Mouse (Mus musculus) lung, postnatal 36 days (tissue): ENCODE measurements at regions not wholly inside any gene's neighbourhood (a gene's known extent, or its start where the extent isn't known, plus 50 kb on each side); places are given as distances from the start of the nearest gene placed in this dataset.

Experiments used
- DNase-seq: peaks from one replicate; pipeline ENCODE4 v3.0.0; 2022; ENCODE audit warnings: mixed read lengths

DNA sequence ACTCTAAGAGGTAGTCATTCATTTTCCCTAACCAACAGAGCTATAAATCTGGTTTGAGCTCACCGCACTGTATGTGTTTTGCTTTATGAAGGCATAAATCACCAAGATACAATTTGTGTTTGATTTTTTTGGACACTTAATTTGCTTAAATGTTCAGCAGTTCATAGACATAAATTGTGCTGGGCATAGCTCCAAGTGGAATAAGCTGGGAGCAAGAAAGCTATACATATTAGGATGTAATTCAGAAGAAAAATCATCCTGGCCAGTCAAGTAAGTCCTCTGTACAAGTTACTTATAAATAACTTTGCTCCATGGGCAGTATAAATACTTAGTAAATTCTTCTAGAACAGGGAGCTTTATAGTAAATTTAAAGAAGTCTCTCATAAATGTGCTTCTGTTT, 267.0 kb upstream of the Atp5g3 start:
- DNase-seq, result no peak

DNA sequence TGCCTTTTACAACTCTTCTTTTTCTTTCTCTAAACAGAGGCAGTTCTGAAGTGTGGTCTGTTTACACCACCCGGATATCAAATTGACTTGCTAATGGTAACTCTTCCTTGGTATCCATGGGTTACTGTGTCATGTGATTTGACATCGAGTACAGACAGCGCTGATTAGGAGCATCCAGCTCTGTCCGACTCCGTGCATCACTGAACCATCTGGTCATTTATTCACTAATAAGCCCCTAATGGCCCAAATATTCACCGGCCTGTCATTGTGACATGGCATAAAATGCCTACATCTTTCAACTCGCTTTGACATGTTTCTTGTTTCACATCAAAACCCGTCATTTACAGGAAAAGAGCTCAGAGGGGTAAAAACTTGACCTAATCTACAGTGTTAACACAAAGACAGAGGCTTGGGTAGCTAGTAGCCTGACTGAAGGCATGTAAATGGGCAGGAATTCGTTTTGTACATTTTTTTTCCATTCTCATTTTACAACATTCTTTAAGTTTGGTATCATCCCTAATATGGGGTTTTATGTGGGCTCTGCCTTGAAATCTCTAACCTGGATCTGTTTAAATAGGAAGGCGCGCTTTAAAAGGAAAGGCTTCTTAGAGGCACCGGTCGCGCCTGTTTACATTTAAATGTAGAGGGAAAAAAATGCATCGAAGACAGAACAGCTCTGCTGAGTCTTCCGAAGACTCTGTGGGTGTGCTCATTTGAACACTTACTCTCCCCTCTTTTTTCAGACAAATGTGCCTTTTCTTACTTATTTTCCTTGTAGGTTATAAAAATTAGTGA, 257.8 kb upstream of the Atp5g3 start:
- DNase-seq, result no peak

DNA sequence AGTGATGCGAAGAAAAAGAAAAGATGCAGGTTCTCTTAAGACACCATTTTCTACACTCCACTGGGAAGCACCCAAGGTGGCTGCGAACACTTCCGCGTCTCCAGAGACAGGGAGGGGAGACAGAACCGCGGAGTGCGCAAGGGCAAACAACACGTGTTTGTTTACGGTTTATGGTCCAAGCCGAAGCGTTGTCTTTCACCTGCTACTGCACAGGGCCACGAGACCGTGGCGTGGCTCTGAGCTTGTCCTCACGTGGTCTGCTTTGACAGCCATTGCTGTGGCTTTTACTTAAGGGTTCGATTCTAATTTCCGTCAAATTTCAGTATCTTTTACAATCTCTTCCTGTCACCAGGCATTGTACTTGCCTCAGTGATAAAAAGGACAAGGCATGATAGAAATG, 257.2 kb upstream of the Atp5g3 start:
- DNase-seq, result no peak

DNA sequence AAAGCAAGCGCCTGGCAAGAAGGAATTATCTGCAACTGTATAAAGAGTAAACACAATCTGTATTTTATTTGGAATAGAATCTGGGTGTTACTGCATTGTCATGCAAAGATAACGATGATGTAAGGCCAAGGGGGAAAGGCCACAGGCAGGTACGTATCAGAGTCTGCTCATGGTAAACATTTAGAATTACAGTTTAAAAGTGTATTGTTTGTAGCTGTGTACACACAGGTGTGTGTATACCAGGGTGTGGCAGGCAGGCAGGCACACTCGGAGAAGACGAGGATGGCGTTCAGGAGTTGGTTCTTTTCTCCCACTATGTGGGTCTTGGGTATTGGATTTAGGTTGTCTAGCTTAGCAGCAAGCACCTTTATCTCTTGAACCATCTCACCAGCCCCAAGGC, 242.9 kb upstream of the Atp5g3 start:
- DNase-seq, result no peak

DNA sequence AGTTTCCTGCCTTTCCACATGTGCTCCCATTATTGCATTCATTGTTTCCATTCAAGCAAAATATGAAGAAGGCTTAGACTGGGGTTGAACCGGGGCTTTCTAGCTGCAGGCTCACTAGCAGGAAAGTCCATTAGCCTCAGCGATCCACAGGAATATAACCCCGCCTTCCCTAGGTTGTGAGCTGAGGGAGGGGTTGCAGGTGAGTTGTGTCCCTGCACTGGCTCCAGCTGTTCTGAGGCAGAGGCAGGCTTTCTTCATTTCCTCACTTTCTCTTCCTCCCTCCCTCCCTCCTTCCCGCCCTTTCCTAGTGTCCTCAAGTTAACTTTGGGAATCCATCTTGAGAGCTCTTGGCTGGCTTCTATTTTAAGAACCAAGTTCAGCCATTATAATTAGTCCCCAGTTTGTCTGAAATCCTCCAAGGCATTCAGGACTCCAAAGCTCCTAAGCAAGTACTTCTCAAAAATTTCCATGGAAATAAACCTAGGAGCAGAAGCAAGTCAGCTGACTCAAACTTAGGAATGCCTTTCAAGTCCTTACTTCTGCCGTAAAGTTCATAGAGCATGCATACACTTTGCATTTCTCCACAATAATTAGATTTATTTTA, 242.2 kb upstream of the Atp5g3 start:
- no peak for DNase-seq

DNA sequence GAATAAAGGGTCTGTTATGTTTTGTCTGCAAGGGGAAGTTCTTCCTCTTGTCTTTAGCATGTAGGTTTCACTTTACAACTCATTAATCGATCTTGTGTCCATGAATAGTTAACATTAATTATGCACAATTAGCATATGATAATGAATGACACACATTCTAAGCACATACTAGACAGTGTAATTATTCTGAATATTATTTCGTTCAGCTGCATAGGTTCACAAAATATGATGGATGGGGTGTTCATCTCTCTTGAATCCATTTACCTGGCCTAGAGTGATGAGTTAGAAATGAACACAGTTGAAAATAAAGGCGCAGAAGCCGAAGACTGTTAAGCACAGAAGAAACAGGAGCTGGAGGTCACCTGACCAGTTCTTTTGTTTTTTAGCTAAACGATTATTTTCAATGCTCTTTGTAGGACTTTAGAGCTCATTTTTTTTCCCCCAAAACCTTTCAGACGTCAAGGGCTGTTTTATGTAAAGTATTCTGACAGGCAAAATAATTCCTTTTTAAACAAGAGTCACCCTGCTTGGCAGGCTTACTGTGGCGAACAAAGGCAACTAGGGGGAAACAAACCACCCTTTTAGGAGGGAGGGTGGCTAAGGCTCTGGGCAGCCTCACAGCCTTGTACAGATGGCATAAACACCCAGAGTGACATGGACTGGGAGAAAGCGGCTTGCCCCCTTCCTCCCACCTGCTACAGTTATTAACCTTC, 241.6 kb upstream of the Atp5g3 start:
- DNase-seq, result no peak

DNA sequence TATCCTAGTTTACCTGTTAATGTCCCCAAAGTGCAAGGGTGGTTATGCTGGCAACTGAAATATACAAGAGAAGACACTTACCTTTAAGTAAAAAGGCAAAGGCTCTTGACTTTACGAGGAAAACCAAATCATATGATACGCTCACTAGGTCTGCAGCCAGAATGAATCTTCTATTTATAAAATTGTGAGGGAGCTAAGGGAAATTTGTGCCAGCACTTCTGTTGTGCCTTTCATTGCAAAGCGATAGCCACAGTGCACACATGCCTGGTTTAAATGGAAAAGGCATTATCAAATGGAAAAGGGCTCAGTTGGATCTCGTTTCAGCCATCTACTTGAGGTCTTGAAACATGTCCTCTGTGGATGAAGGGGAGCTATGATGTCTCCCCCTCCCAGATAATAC, 236.1 kb upstream of the Atp5g3 start:
- DNase-seq, result no peak

DNA sequence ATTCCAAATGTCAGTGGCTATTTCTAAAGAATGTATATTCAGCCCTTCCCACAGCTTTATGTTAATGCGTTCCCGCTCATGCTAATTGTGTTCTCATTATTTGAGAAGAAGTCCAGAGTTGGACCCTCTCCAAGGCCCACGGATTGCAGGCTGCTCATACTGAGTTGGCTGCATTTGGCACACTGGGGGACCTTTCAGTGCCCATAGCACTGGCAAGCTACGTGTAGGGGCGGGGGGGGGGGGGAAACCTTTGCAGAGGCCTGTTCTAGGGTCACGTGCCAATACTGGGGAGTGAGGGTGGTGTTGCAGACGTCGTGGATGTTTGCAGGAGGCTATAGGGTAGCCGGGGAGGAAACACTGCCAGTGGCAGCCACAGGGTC, 225.5 kb upstream of the Atp5g3 start:
- DNase-seq, result no peak

DNA sequence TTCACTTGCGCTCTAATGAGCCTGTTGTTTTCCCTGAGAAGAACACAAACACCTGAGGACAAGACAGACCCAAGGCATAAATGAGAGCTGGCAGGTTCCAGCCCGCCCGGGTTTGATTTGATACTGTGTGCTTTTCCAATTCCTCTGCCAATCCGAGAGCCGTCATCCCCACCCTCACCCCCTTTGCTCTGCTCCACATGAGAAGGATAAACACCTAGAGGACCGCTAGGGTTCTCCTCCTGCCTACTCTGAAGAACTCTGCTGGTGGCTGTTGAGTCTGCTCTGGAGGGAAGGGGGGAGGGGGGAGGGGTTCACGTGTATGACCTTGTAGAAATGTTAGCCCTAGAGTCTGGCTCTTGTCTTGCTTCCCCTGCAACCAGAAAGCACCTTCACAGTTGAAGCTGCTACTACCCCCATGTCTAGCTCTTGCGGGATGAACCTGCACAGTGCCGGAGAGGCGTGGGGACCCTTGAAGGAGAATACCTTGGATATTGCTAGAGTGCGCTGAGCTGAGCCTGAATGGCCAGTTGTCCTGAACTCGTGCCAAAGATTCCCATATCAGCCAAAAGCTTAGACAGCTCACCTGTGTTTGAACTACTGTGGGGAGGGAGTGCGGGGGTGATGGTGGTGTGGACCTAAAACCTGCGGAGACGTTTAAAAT, 225.0 kb upstream of the Atp5g3 start:
- DNase-seq, result no peak

DNA sequence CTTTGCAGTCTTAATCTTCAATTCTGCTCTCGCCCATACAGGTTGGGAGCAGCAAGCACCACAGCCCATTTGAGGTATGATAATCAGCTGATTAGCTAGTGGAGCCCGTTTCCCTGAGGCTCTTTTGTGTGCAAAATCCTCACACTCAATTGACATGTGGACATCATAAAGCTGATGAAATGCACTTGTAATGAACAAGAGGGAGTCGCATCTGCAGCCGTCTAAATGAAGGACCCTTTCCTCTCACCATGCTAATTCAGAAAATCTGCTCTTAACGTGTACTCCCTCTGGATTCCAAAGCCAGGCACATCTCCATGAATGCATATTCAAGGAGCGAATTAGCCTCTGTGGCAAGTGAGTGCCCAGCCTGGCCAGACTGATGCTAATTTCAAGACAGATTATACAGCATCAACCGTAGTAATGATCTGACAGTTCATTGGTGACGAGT, 219.0 kb upstream of the Atp5g3 start:
- DNase-seq, result no peak

DNA sequence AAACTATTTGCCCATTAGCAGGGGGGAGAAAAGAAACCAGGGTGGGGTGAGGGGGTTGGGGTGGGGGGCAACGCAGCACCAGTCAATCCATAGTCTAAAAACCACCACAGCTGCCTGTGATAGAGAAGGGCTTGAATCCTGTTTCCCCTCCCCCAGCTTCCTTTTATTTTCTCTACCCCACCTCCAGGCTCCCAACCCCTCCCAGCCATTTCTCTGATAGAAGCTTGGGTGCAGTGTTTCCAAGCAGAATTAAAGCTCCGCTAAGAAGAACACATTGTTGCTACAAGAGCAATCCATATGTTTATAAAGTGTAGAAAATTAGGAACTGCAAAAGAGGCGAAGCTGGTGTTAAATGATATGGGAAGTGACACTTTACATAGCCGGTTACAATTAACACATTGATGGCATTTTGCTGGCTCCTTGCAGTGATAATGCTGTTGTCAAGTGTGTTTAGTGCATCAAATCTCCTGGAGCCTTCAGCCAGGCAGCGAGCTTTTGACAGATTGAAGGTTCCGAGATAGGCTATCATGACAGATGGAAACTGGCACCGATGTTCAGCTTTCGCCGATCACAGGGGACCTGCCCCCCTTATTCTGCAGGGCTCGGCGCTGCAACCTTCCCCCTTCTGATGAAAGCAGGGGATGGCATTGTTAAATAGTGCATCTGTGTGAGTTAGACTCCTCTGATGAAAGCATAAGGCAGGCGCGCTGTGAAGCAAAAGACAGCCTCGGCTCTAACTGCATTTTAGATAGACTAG, 217.8 kb upstream of the Atp5g3 start:
- DNase-seq, result no peak

DNA sequence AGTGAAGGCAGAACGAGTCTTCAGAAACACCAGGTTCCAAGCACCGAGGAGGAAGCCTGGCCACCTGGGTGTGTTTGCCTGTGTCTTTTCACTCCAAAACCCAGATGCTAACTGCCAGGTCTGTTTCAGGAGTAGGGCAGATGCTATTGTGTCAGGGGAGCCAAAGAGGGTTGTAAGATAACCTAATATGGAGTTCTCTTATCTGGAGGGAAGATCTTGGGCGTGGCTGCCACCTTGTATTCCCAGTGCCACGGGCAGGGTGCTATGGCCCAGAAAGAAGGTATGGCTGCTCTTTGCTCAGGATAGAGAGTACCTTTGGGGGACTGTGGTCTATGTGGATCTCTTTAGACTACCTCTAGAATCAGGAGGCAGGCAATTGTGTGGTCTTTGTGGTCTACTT, 216.0 kb upstream of the Atp5g3 start:
- DNase-seq, result no peak

DNA sequence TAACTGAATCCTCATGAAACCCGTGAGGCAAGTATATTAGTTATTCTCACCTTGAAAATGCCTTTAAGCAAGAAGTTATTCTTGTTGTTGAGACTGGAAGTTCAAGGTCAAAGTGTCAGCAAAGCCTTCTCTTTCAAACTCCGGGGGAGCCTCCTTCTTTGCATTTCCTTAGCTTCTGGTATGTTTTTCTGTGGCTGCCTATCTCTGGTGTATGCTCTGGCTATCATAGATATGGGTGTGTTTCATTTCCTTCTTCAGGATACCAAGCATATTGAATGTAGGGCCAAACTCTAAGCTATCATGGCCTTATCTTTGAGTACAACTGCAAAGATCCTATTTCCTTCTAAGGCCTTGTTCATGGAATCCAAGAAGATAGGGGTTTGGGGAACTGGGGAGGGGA, 213.1 kb upstream of the Atp5g3 start:
- no peak for DNase-seq

DNA sequence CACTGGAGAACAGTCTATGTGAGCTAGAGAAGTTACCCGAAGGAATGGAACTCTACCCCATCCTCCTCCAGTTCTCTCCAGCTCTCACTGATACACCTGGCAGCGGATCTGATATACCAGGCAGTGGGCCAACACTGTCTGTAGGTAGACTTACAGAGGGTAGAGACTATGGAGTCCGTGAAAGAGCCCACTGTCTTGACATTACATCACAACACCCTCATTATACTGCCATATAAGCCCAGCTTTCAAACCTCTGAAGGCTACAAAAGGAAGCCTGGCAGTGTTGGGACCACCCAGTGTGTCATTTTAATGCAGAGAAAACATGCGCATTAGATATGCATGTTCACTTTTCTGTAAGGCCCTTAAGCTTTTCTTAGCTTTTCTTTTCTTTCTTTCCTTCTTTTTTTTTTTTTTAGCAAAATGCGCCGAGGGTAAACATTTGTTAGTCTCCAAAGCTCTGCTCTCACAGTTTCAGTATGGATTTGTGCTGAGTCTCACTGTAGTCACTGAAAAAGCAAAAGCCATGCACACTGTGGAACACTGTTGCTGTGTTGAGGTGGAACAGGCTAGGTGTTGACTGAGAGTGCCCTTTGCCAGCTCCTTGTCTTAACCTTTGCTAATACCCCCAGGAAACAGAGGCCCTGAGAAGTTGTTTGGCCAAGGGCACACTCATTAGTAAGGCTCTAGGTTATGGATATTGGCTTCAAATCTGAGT, 212.4 kb upstream of the Atp5g3 start:
- no peak for DNase-seq

DNA sequence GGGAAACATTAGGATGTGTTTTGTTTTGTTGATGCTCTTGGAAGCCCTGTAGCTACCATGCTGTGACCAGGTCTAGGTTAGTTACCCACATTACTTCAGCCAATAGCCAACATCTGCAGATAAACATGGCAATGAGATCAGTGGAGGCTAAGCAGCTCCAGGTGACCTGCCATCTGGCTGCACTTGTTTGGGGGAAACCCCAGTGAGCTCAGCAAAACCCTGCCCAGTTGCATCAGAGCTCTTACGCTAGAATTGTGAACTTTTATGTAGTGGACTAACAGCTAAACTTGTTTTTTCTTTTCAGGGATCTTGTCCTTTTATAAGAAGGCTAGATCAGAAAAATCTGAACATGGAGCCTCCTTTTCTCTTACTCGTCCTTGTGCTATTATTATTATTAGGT, 211.8 kb upstream of the Atp5g3 start:
- no peak for DNase-seq

DNA sequence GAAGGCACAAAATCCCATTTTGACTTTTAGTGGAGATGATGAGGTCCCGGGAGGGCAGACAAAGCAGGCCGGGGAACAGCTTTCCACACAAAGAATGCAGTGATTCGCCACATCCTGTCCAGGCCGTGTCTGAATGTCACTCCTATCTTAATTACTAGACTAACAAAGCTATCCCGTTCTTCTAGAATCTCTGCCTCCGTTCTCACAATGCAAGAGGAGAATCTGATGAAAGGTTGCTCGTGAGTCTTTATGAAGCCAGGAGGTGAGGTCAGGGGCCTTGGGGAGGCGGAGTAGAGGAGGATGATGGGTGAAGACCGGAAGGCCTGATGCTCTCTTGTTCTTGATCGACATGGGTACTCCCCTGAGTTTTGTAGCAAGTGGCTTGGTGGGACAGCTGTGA, 208.9 kb upstream of the Atp5g3 start:
- no peak for DNase-seq

DNA sequence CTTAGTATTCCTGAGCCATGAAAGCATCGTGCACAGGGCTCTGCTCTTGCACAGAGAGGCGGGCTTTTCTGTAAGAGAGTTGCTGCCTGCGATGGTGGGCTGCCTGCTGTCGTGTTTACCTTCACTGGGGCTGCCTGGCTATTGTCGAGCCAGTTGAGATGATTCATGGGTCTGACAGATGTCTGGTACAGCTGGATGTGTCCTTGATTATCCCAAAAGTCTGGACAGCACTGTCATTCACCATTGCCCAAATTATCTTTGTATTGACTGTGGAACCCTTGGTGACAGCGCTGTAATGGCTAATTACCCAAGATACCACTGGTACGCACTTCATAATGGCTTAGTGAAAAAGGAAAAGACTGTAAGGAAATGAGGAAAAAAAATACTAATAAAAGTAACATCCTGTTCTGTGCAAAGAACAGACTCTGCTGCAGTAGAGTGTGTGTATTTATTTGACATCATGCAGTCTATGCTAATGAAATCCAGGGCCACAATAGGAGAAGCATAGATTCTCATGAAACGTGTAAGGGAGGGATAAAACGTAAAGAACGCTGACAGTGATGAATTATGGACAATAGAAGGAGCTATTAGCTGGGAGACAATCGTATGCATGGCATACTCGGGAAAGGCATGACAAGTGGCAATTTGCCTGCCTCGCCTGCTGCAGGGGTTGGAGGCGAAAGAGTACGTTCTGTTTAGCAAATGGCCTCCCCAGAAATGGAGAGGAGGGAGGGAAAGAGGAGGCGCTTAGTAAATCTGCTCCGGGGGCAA, 208.2 kb upstream of the Atp5g3 start:
- DNase-seq, result no peak

DNA sequence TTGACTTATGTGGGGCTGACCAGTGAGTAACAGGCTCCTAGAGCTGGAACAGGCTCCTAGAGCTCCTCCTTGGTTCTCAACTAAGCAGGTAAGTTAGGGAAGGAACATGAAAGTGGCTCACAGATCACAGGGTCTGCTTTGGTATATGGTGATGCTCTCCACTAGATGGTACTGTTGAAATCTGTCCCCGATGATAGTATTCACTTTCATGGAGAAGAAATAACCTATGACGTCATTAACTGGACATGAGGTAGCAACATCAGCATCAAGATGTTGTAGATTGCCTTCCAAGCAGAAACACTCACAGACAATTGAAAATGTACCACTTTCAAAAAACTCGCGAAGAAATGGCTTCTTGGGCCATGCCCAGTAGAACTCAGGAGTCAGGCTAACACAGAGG, 195.3 kb upstream of the Atp5g3 start:
- no peak for DNase-seq

DNA sequence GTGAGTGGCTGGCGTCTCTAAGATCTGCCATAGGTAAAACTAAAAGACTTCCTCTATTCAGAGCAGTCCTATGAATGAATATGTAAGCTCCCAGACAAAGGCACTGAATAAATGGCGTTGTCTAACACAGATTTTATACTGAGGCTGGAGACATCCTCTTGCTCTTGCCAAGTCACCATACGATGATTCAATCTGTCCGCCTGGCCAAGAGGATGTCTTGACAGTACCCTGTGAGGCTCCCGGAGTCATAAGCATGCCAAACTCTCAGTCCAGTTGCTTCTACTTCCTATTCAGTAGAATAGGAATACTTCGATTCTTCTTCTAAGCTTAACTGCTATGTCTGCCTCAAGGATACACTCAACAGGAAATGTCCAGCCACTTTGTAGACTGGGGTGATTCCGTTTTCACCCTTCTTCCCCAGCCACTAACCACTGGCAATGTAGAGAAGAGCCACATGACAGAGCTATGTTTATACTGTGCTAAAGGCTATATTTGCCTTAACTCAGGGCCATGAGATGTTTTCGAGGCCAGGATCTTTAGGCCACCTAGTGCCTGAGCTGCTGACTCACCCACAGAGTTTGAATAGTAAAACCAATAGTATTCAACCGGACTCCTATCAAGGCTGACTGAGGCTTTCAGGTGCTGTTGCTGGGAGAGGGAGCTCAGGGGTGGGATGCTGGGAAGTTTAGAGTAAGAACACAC, 188.7 kb upstream of the Atp5g3 start:
- DNase-seq, result no peak

DNA sequence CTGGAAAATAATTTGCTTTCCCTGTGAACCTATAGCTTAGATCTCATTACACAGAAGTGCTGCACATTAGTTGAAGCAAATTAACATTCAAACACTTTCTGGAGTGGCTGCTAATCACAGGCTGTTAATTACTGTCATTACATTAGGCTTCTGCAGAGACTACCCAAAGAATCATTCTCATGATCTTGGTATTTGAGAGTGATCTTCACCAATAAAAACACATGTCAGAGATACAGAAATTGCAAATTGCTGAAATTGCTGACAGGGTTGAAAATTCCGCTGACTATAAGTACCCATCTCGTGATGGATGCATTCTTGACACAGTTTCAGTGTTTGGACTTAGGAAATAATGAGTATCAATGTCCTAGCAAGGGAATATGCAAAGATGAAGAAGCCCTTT, 185.7 kb upstream of the Atp5g3 start:
- no peak for DNase-seq

DNA sequence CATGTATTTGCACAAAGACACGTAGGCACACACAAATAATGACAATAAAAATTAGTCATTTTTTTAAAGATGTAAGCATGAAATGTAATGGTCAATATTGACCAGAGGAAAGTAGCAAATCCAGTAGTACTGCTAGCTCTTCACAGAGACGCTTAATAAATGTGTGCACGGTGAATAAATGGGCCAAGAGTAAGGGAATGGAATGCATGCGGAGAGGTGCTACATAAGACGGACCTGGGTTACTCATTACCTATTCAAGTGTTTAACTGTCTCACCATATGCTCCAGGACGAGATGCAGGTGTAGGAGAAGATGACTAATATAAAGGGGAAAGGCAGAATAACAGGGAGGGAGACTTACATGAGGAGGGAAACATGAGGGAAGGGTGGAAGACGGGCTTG, 182.4 kb upstream of the Atp5g3 start:
- DNase-seq, result no peak
